Comparison of ENCODE assay signal across 8 mouse cellular contexts in the genomic region with DNA sequence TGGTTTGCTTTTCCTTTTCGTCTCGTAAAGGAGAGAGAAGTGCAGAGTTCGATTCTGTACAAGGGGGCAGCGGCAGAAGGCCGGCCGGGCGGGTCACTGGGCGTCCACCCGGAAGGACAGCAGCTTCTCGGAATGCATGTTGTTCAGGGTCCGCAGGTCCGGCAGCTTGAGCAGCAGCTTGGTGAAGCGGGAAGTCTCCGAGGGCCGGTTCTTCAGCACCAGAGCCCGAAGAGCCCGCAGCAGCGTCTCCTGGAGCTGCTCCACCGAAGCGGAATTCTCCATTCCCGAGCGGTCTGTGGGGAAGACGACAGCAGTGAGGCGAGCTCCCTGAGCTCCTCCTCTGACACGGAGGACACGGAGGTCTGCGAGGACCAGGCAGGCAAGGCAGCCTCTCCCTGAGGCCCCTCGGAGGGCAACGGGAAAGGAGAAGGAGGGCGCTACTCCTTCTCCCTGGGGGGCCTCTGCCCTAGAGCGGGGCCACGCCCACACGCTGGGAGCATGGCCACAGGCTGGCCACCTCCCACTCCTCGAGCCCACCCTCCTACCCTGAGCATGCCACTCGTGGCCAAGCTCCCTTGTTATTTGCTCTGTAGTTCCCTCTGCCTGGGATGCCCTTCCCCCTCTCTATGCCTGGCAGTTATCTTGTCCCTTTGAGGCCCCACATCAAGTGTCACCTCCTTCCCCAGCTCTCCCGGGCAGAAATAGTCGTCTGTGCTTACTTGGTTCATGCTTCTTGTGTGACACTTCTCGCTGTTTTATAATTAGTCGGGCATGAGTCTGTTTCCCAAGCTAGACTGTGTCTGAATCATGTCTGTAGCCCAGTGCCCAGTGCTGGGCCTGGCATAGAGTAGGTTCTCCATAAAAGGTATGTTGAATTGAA. TPM values are rescaled to one million over a fixed set of nuclear protein-coding genes. Genes with fewer than 3 reads are reported as not detected.
A peak's percentile ranks its signal among the peaks of the same experiment; 100 is the strongest.
DNase-seq lines count a peak whose midpoint lies in the region; ATAC-seq and TF ChIP-seq lines count a peak whose summit lies in the region.

No protein-coding gene starts in this region.

- peak overlapping the region; percentile 87 for H3K27ac ChIP-seq in lung, embryonic 14.5 days (ENCODE audit: low read depth)
- H3K27ac ChIP-seq in embryonic facial prominence, embryonic 11.5 days (replicated peaks; ENCODE audit: low read depth, low read length) = 0 out of 2 replicates have a peak overlapping the region, but pooled peaks have one; percentile 35
- H3K27ac ChIP-seq in heart, embryonic 12.5 days (ENCODE audit: poor library complexity, severe bottlenecking) = peak overlapping the region; percentile 93
- peak overlapping the region; percentile 58 for H3K27ac ChIP-seq in limb, embryonic 10.5 days
- peak overlapping the region; percentile 74 for H3K27ac ChIP-seq in midbrain, embryonic 16.5 days (ENCODE audit: low read length)

- peaks cover 52% of the 10 kb centered on the region for H3K4me1 ChIP-seq in lung, embryonic 14.5 days (ENCODE audit: insufficient read depth)
- H3K4me1 ChIP-seq in embryonic facial prominence, embryonic 11.5 days (ENCODE audit: control insufficient read depth, insufficient read depth, low read length) = peaks cover 17% of the 10 kb centered on the region; the same call in 1 of the 2 replicates
- peaks cover 85% of the 10 kb centered on the region for H3K4me1 ChIP-seq in heart, embryonic 12.5 days (replicated peaks)
- peaks cover 59% of the 10 kb centered on the region for H3K4me1 ChIP-seq in limb, embryonic 10.5 days
- peaks cover 43% of the 10 kb centered on the region for H3K4me1 ChIP-seq in midbrain, embryonic 16.5 days (ENCODE audit: control insufficient read depth, insufficient read depth, low read length)

- H3K4me2 ChIP-seq in lung, embryonic 14.5 days = peak overlapping the region; percentile 59
- H3K4me2 ChIP-seq in embryonic facial prominence, embryonic 11.5 days (ENCODE audit: low read depth, low read length) = peak overlapping the region; percentile 36
- H3K4me2 ChIP-seq in heart, embryonic 12.5 days = peak overlapping the region; percentile 70
- H3K4me2 ChIP-seq in midbrain, embryonic 16.5 days (ENCODE audit: low read length) = peak overlapping the region; percentile 28

- no peaks in the 10 kb centered on the region for H3K9me3 ChIP-seq in lung, embryonic 14.5 days (ENCODE audit: low read depth, low read length)
- H3K9me3 ChIP-seq in embryonic facial prominence, embryonic 11.5 days (replicated peaks; ENCODE audit: control insufficient read depth, low read length) = no peaks in the 10 kb centered on the region
- no peaks in the 10 kb centered on the region for H3K9me3 ChIP-seq in heart, embryonic 12.5 days (replicated peaks)
- H3K9me3 ChIP-seq in limb, embryonic 10.5 days (replicated peaks) = no peaks in the 10 kb centered on the region
- no peaks in the 10 kb centered on the region for H3K9me3 ChIP-seq in midbrain, embryonic 16.5 days (replicated peaks; ENCODE audit: control insufficient read depth, low read length, poor library complexity, severe bottlenecking)

- WGBS in lung, embryonic 14.5 days = 12% methylated on average over 39 of the region's 39 CpGs
- WGBS in embryonic facial prominence, embryonic 11.5 days = 27% methylated on average over 39 of the region's 39 CpGs
- WGBS in heart, embryonic 12.5 days = 12% methylated on average over 39 of the region's 39 CpGs
- WGBS in limb, embryonic 10.5 days = 29% methylated on average over 39 of the region's 39 CpGs
- 23% methylated on average over 30 of the region's 39 CpGs for WGBS in midbrain, embryonic 16.5 days

- H3K9ac ChIP-seq in lung, embryonic 14.5 days = peak overlapping the region; percentile 44
- peak overlapping the region; percentile 41 for H3K9ac ChIP-seq in embryonic facial prominence, embryonic 11.5 days (replicated peaks; ENCODE audit: low read length)
- peak overlapping the region; percentile 78 for H3K9ac ChIP-seq in heart, embryonic 12.5 days
- H3K9ac ChIP-seq in midbrain, embryonic 16.5 days (ENCODE audit: low read depth, low read length) = peak overlapping the region; percentile 30; the same call in 1 of the 2 replicates

- H3K27me3 ChIP-seq in lung, embryonic 14.5 days (ENCODE audit: insufficient read depth, low read length) = no peaks in the 10 kb centered on the region
- H3K27me3 ChIP-seq in embryonic facial prominence, embryonic 11.5 days (ENCODE audit: control insufficient read depth, insufficient read depth, low read length) = no peaks in the 10 kb centered on the region
- no peaks in the 10 kb centered on the region for H3K27me3 ChIP-seq in heart, embryonic 12.5 days (replicated peaks)
- H3K27me3 ChIP-seq in limb, embryonic 10.5 days (ENCODE audit: low read depth, poor library complexity, severe bottlenecking) = no peaks in the 10 kb centered on the region
- no peaks in the 10 kb centered on the region for H3K27me3 ChIP-seq in midbrain, embryonic 16.5 days (ENCODE audit: control insufficient read depth, insufficient read depth, low read depth, low read length)

- H3K36me3 ChIP-seq in lung, embryonic 14.5 days (ENCODE audit: insufficient read depth) = peaks cover 44% of the 10 kb centered on the region
- no peaks in the 10 kb centered on the region; the same call in 1 of the 2 replicates for H3K36me3 ChIP-seq in embryonic facial prominence, embryonic 11.5 days (replicated peaks; ENCODE audit: control insufficient read depth, insufficient read depth, low read depth, low read length)
- peaks cover 55% of the 10 kb centered on the region for H3K36me3 ChIP-seq in heart, embryonic 12.5 days
- peaks cover 51% of the 10 kb centered on the region for H3K36me3 ChIP-seq in limb, embryonic 10.5 days
- peaks cover 33% of the 10 kb centered on the region for H3K36me3 ChIP-seq in midbrain, embryonic 16.5 days (ENCODE audit: control insufficient read depth, insufficient read depth, low read length)

- peak; percentile 64 for DNase-seq in lung, embryonic 14.5 days
- no peak for DNase-seq in lung, adult 18-20 months
- DNase-seq in embryonic facial prominence, embryonic 11.5 days (ENCODE audit: low spot score) = no peak
- DNase-seq in limb, embryonic 10.5 days (ENCODE audit: low spot score) = no peak
- no peak for DNase-seq in urinary bladder, adult 18-20 months (ENCODE audit: low spot score in 2 of 2)
- DNase-seq in yolk sac, embryonic 10.5 days (ENCODE audit: low spot score) = no peak

- peak; percentile 28; the same call in 1 of the 2 replicates for ATAC-seq in lung, embryonic 14.5 days (ENCODE audit: insufficient read depth)
- ATAC-seq in embryonic facial prominence, embryonic 11.5 days (replicated peaks; ENCODE audit: insufficient number of reproducible peaks, low FRiP score, low TSS enrichment, low read depth) = no peak
- peak; percentile 48 for ATAC-seq in heart, embryonic 12.5 days (ENCODE audit: insufficient number of reproducible peaks, low FRiP score)
- no peak for ATAC-seq in midbrain, embryonic 16.5 days

- peak overlapping the region; percentile 29 for H3K4me3 ChIP-seq in lung, embryonic 14.5 days (ENCODE audit: low read depth, low read length)
- peak overlapping the region; percentile 12; the same call in 1 of the 2 replicates for H3K4me3 ChIP-seq in embryonic facial prominence, embryonic 11.5 days (ENCODE audit: low read depth, low read length)
- peak overlapping the region; percentile 41 for H3K4me3 ChIP-seq in heart, embryonic 12.5 days
- peak overlapping the region; percentile 38 for H3K4me3 ChIP-seq in limb, embryonic 10.5 days
- H3K4me3 ChIP-seq in midbrain, embryonic 16.5 days (ENCODE audit: low read depth, low read length) = no peak overlapping the region; the same call in 1 of the 2 replicates

- no peak for TF ChIP-seq CTCF in lung, embryonic 14.5 days (IDR thresholded peaks at IDR 0.05; ENCODE audit: low read depth)

RNA-seq across cellular contexts. Expression of a gene that starts 6.8 kb away (rescaled TPM):
- 1.4 and 1.7 TPM in 2 replicates for polyA plus RNA-seq in lung, embryonic 14.5 days (2014; fragmentation: Nextera tagmentation; extraction: Ambion mirVana)
- 0.69 and 1.2 TPM in 2 replicates for polyA plus RNA-seq in embryonic facial prominence, embryonic 11.5 days (2014; fragmentation: Nextera tagmentation; extraction: Ambion mirVana)
- polyA plus RNA-seq in heart, embryonic 12.5 days (2016; fragmentation: Nextera tagmentation; extraction: Ambion mirVana) = 6.4 TPM in 2 replicates
- polyA plus RNA-seq in limb, embryonic 10.5 days (2016; fragmentation: Nextera tagmentation; extraction: Ambion mirVana) = 1.2 and 1.5 TPM in 2 replicates
- polyA plus RNA-seq in midbrain, embryonic 16.5 days (2015; fragmentation: Nextera tagmentation; extraction: Ambion mirVana) = 3.5 and 5.2 TPM in 2 replicates

RNA-seq across cellular contexts. Expression of a gene that starts 26.9 kb away (rescaled TPM):
- 16.2 and 16.3 TPM in 2 replicates for polyA plus RNA-seq in lung, embryonic 14.5 days (2014; fragmentation: Nextera tagmentation; extraction: Ambion mirVana)
- polyA plus RNA-seq in embryonic facial prominence, embryonic 11.5 days (2014; fragmentation: Nextera tagmentation; extraction: Ambion mirVana) = 20.2 and 22.0 TPM in 2 replicates
- 20.3 and 21.4 TPM in 2 replicates for polyA plus RNA-seq in heart, embryonic 12.5 days (2016; fragmentation: Nextera tagmentation; extraction: Ambion mirVana)
- 22.8 and 25.0 TPM in 2 replicates for polyA plus RNA-seq in limb, embryonic 10.5 days (2016; fragmentation: Nextera tagmentation; extraction: Ambion mirVana)
- polyA plus RNA-seq in midbrain, embryonic 16.5 days (2015; fragmentation: Nextera tagmentation; extraction: Ambion mirVana) = 29.2 and 33.2 TPM in 2 replicates

RNA-seq across cellular contexts. Expression of a gene that starts 27.9 kb away (rescaled TPM):
- 46.8 and 47.1 TPM in 2 replicates for polyA plus RNA-seq in lung, embryonic 14.5 days (2014; fragmentation: Nextera tagmentation; extraction: Ambion mirVana)
- polyA plus RNA-seq in embryonic facial prominence, embryonic 11.5 days (2014; fragmentation: Nextera tagmentation; extraction: Ambion mirVana) = 19.7 and 20.3 TPM in 2 replicates
- 27.0 and 29.8 TPM in 2 replicates for polyA plus RNA-seq in heart, embryonic 12.5 days (2016; fragmentation: Nextera tagmentation; extraction: Ambion mirVana)
- polyA plus RNA-seq in limb, embryonic 10.5 days (2016; fragmentation: Nextera tagmentation; extraction: Ambion mirVana) = 6.3 and 11.6 TPM in 2 replicates
- 139 and 149 TPM in 2 replicates for polyA plus RNA-seq in midbrain, embryonic 16.5 days (2015; fragmentation: Nextera tagmentation; extraction: Ambion mirVana)

RNA-seq across cellular contexts. Expression of a gene that starts 36.3 kb away (rescaled TPM):
- 41.0 and 42.8 TPM in 2 replicates for polyA plus RNA-seq in lung, embryonic 14.5 days (2014; fragmentation: Nextera tagmentation; extraction: Ambion mirVana)
- 41.9 and 44.3 TPM in 2 replicates for polyA plus RNA-seq in embryonic facial prominence, embryonic 11.5 days (2014; fragmentation: Nextera tagmentation; extraction: Ambion mirVana)
- polyA plus RNA-seq in heart, embryonic 12.5 days (2016; fragmentation: Nextera tagmentation; extraction: Ambion mirVana) = 31.8 and 33.3 TPM in 2 replicates
- 46.7 and 51.9 TPM in 2 replicates for polyA plus RNA-seq in limb, embryonic 10.5 days (2016; fragmentation: Nextera tagmentation; extraction: Ambion mirVana)
- 47.0 and 51.7 TPM in 2 replicates for polyA plus RNA-seq in midbrain, embryonic 16.5 days (2015; fragmentation: Nextera tagmentation; extraction: Ambion mirVana)

RNA-seq across cellular contexts. Expression of a gene that starts 39.1 kb away (rescaled TPM):
- 53.0 and 53.5 TPM in 2 replicates for polyA plus RNA-seq in lung, embryonic 14.5 days (2014; fragmentation: Nextera tagmentation; extraction: Ambion mirVana)
- polyA plus RNA-seq in embryonic facial prominence, embryonic 11.5 days (2014; fragmentation: Nextera tagmentation; extraction: Ambion mirVana) = 54.8 and 55.1 TPM in 2 replicates
- polyA plus RNA-seq in heart, embryonic 12.5 days (2016; fragmentation: Nextera tagmentation; extraction: Ambion mirVana) = 45.9 and 48.1 TPM in 2 replicates
- polyA plus RNA-seq in limb, embryonic 10.5 days (2016; fragmentation: Nextera tagmentation; extraction: Ambion mirVana) = 77.3 and 82.6 TPM in 2 replicates
- polyA plus RNA-seq in midbrain, embryonic 16.5 days (2015; fragmentation: Nextera tagmentation; extraction: Ambion mirVana) = 75.1 and 77.5 TPM in 2 replicates

Comparison
In these comparisons a context has a peak if more than half of its experiments do, and no peak if none do; other contexts are left out.
1. ATAC-seq: peak in lung, embryonic 14.5 days (single experiment) and heart, embryonic 12.5 days (single experiment); none in embryonic facial prominence, embryonic 11.5 days (single experiment) and midbrain, embryonic 16.5 days (single experiment).
2. H3K27ac ChIP-seq: peak in every context shown above with its lines; median percentile 93 in heart, embryonic 12.5 days; 87 in lung, embryonic 14.5 days; 74 in midbrain, embryonic 16.5 days; 58 in limb, embryonic 10.5 days; 35 in embryonic facial prominence, embryonic 11.5 days.
3. Peak in every context shown above with its lines, with median percentiles within 50 percentile points of each other: H3K4me2 ChIP-seq and H3K9ac ChIP-seq.